14 mouse cellular contexts compared by ENCODE assay signal in genomic region chr2:174159035-174159434, GRCm38 (mm10). TPM values are rescaled to one million over a fixed set of nuclear protein-coding genes. Genes with fewer than 3 reads are reported as not detected.
DNase-seq lines count a peak whose midpoint lies in the region; ATAC-seq lines count a peak whose summit lies in the region.
"Had no signal": no experiment of that assay in that cellular context is flagged by ENCODE, and none has a peak within 500 bp of the region (broad histone marks: within the 10 kb centered on the region; RNA-seq: fewer than 3 reads in every experiment).

No protein-coding gene starts in this region.

- no peaks in the 10 kb centered on the region for H3K9me3 ChIP-seq in embryonic facial prominence, embryonic 14.5 days (ENCODE audit: control insufficient read depth, low read length)
- H3K9me3 ChIP-seq in embryonic facial prominence, embryonic 10.5 days, result no peaks in the 10 kb centered on the region
- H3K9me3 ChIP-seq: forebrain, embryonic 12.5 days had no signal

- H3K27ac ChIP-seq in embryonic facial prominence, embryonic 14.5 days (replicated peaks; ENCODE audit: low read depth, low read length), result no peak overlapping the region
- no peak overlapping the region for H3K27ac ChIP-seq in embryonic facial prominence, embryonic 10.5 days (replicated peaks)
- H3K27ac ChIP-seq: forebrain, embryonic 12.5 days; hindbrain, embryonic 14.5 days; liver, embryonic 14.5 days had no signal

- no peaks in the 10 kb centered on the region for H3K36me3 ChIP-seq in embryonic facial prominence, embryonic 14.5 days (ENCODE audit: control insufficient read depth, insufficient read depth, low read length)
- H3K36me3 ChIP-seq in embryonic facial prominence, embryonic 10.5 days (replicated peaks), result no peaks in the 10 kb centered on the region
- H3K36me3 ChIP-seq: forebrain, embryonic 12.5 days had no signal

- peak; percentile 10 for DNase-seq in embryonic facial prominence, embryonic 14.5 days (ENCODE audit: low spot score)
- DNase-seq in embryonic facial prominence, embryonic 10.5 days (ENCODE audit: low spot score), result no peak
- DNase-seq in layer of hippocampus, adult 18-20 months (ENCODE audit: low spot score in 2 of 2), result peak; percentile 12 to 46
- peak; percentile 65 to 68 for DNase-seq in left cerebral cortex, postnatal 36 days (ENCODE audit: low spot score in 2 of 2)
- peak; percentile 76 to 80 for DNase-seq in right cerebral cortex, adult 2 months (ENCODE audit: low spot score in 2 of 2)
- no peak for DNase-seq in kidney, postnatal 36 days
- no peak for DNase-seq in gastrocnemius, postnatal 10 days
- DNase-seq: embryo, embryonic 11 days; kidney, postnatal 10 days had no signal

- H3K27me3 ChIP-seq in embryonic facial prominence, embryonic 14.5 days (replicated peaks; ENCODE audit: control insufficient read depth, insufficient read depth, low read length), result no peaks in the 10 kb centered on the region
- no peaks in the 10 kb centered on the region for H3K27me3 ChIP-seq in embryonic facial prominence, embryonic 10.5 days (replicated peaks; ENCODE audit: low read depth, poor library complexity, severe bottlenecking)
- H3K27me3 ChIP-seq: forebrain, embryonic 12.5 days had no signal

- H3K4me1 ChIP-seq in embryonic facial prominence, embryonic 14.5 days (ENCODE audit: control insufficient read depth, insufficient read depth, low read length), result no peaks in the 10 kb centered on the region
- no peaks in the 10 kb centered on the region for H3K4me1 ChIP-seq in embryonic facial prominence, embryonic 10.5 days
- H3K4me1 ChIP-seq: forebrain, embryonic 12.5 days had no signal

- intact Hi-C loops in left cerebral cortex, postnatal 36 days (cut with DNase I), result no loop called here

- H3K4me3 ChIP-seq in embryonic facial prominence, embryonic 14.5 days (ENCODE audit: low read depth, low read length), result no peak overlapping the region
- H3K4me3 ChIP-seq in embryonic facial prominence, embryonic 10.5 days, result no peak overlapping the region
- H3K4me3 ChIP-seq: forebrain, embryonic 12.5 days had no signal

- no peak for ATAC-seq in embryonic facial prominence, embryonic 14.5 days (ENCODE audit: low read depth)
- no peak for ATAC-seq in activated CD4-positive, CD25-positive, alpha-beta regulatory T cell, adult 4 months

- no peak overlapping the region for H3K9ac ChIP-seq in embryonic facial prominence, embryonic 14.5 days (ENCODE audit: low read depth, low read length)
- H3K9ac ChIP-seq: forebrain, embryonic 12.5 days; hindbrain, embryonic 14.5 days; liver, embryonic 14.5 days had no signal

- H3K4me2 ChIP-seq in embryonic facial prominence, embryonic 14.5 days (ENCODE audit: low read depth, low read length), result no peak overlapping the region
- H3K4me2 ChIP-seq: forebrain, embryonic 12.5 days; heart, embryonic 11.5 days; hindbrain, embryonic 14.5 days had no signal

- 82% methylated on average over 10 of the region's 10 CpGs for WGBS in embryonic facial prominence, embryonic 14.5 days
- WGBS in embryonic facial prominence, embryonic 10.5 days, result 91% methylated on average over 10 of the region's 10 CpGs

RNA-seq across cellular contexts. Expression of gene Npepl1, which starts 48.9 kb away (rescaled TPM):
- 79.9 and 80.6 TPM in 2 replicates for polyA plus RNA-seq in embryonic facial prominence, embryonic 14.5 days (2014; fragmentation: Nextera tagmentation; extraction: Ambion mirVana)
- 38.4 and 40.5 TPM in 2 replicates for polyA plus RNA-seq in embryonic facial prominence, embryonic 10.5 days (2016; fragmentation: Nextera tagmentation; extraction: Ambion mirVana)
- total RNA-seq in layer of hippocampus, adult 18-20 months (2021), result 10 to 100 TPM; 10.8 to 12.7 TPM
- total RNA-seq in left cerebral cortex, postnatal 36 days (2021), result 10 to 100 TPM; 12.1 to 12.4 TPM
- polyA plus RNA-seq in activated CD4-positive, CD25-positive, alpha-beta regulatory T cell, adult 4 months (2017; shearing (Covaris generic)), result 10 to 100 TPM; 18.9 to 20.9 TPM
- 10 to 100 TPM; 65.4 to 71.4 TPM for total RNA-seq in gastrocnemius, postnatal 10 days (2021)

Comparison
In these comparisons a context has a peak if more than half of its experiments do, and no peak if none do; other contexts are left out.
1. DNase-seq: peak in embryonic facial prominence, embryonic 14.5 days (single experiment), layer of hippocampus, adult 18-20 months (2 of 2), left cerebral cortex, postnatal 36 days (2 of 2) and right cerebral cortex, adult 2 months (2 of 2); none in embryonic facial prominence, embryonic 10.5 days (single experiment), kidney, postnatal 36 days (0 of 2) and gastrocnemius, postnatal 10 days (single experiment).
2. RNA of gene Npepl1, which starts 48.9 kb away (total RNA-seq): 65.4 to 71.4 TPM in gastrocnemius, postnatal 10 days; 10.8 to 12.7 TPM in layer of hippocampus, adult 18-20 months and 12.1 to 12.4 TPM in left cerebral cortex, postnatal 36 days; every median in the first group is over 4 times any median in the second.